Mouse (Mus musculus): ENCODE data around the gene R3hcc1l.

GRCm38 (mm10) chr19:42595066-42595465 lies 76.5 kb downstream of the R3hcc1l start:
- no peak for TF ChIP-seq POLR2A (IDR thresholded peaks at IDR 0.05; ENCODE audit: low read depth, low read length)
- TF ChIP-seq CTCF (IDR thresholded peaks at IDR 0.05; ENCODE audit: extremely low read depth, insufficient read depth, insufficient read length, insufficient replicate concordance): no peak

All from spleen, adult 2 months (tissue).